Comparison of ENCODE assay signal across 8 mouse cellular contexts in genomic region chr15:101175613-101176283, GRCm38 (mm10). TPM values are rescaled to one million over a fixed set of nuclear protein-coding genes. Genes with fewer than 3 reads are reported as not detected.
A peak's percentile ranks its signal among the peaks of the same experiment; 100 is the strongest.
DNase-seq lines count a peak whose midpoint lies in the region; ATAC-seq and TF ChIP-seq lines count a peak whose summit lies in the region.

No protein-coding gene starts in this region.

- no peak for TF ChIP-seq POLR2A in heart, adult 2 months (IDR thresholded peaks at IDR 0.05; ENCODE audit: insufficient read depth, low read depth, low read length)
- no peak for TF ChIP-seq POLR2A in bone marrow, adult 2 months (IDR thresholded peaks at IDR 0.05; ENCODE audit: borderline replicate concordance, control insufficient read depth, low read depth, low read length)

- DNase-seq in heart, adult 2 months: no peak
- DNase-seq in heart, postnatal 10 days: no peak
- no peak for DNase-seq in yolk sac, embryonic 10.5 days (ENCODE audit: low spot score)
- DNase-seq in spleen, adult 18-20 months: no peak

- peak overlapping the region; percentile 74 for H3K4me2 ChIP-seq in forebrain, embryonic 16.5 days (ENCODE audit: low read length)
- peak overlapping the region; percentile 81 for H3K4me2 ChIP-seq in liver, embryonic 16.5 days (ENCODE audit: low read depth, low read length)

- TF ChIP-seq CTCF in heart, adult 2 months (IDR thresholded peaks at IDR 0.05): no peak
- no peak for TF ChIP-seq CTCF in bone marrow, adult 2 months (IDR thresholded peaks at IDR 0.05; ENCODE audit: control insufficient read depth, insufficient read depth, low read length)

- intact Hi-C loops in heart, adult 2 months (cut with DNase I): no loop called here
- intact Hi-C loops in heart, postnatal 10 days (cut with DNase I): no loop called here

- peaks cover 16% of the 10 kb centered on the region for H3K4me1 ChIP-seq in heart, adult 2 months (ENCODE audit: control insufficient read depth, insufficient read depth, low read length)
- no peaks in the 10 kb centered on the region; the same call in none of the 2 replicates for H3K4me1 ChIP-seq in bone marrow, adult 2 months (ENCODE audit: control insufficient read depth, insufficient read depth, low read length)
- H3K4me1 ChIP-seq in forebrain, embryonic 16.5 days (replicated peaks; ENCODE audit: control insufficient read depth, insufficient read depth, low read length): peaks cover 39% of the 10 kb centered on the region
- peaks cover 29% of the 10 kb centered on the region for H3K4me1 ChIP-seq in liver, embryonic 16.5 days (ENCODE audit: control insufficient read depth, low read depth, low read length)

- no peak for TF ChIP-seq EP300 in heart, adult 2 months (IDR thresholded peaks at IDR 0.05; ENCODE audit: insufficient read depth, low read depth, low read length)

- ATAC-seq in forebrain, embryonic 16.5 days: no peak
- ATAC-seq in liver, embryonic 16.5 days (ENCODE audit: low read depth): no peak
- ATAC-seq in granulocyte monocyte progenitor cell, adult 5-6 weeks (replicated peaks; ENCODE audit: poor library complexity, severe bottlenecking): no peak

- H3K79me2 ChIP-seq in heart, adult 2 months (replicated peaks; ENCODE audit: control insufficient read depth, insufficient read depth, low read length): peaks cover 2% of the 10 kb centered on the region

- H3K27me3 ChIP-seq in heart, adult 2 months (ENCODE audit: control insufficient read depth, insufficient read depth, low read length): no peaks in the 10 kb centered on the region
- no peaks in the 10 kb centered on the region for H3K27me3 ChIP-seq in forebrain, embryonic 16.5 days (replicated peaks; ENCODE audit: control insufficient read depth, insufficient read depth, low read length)
- peaks cover 18% of the 10 kb centered on the region for H3K27me3 ChIP-seq in liver, embryonic 16.5 days (ENCODE audit: control insufficient read depth, insufficient read depth, low read depth, low read length)

- peak overlapping the region; percentile 51 for H3K9ac ChIP-seq in heart, adult 2 months (ENCODE audit: low read depth, low read length)
- H3K9ac ChIP-seq in forebrain, embryonic 16.5 days (replicated peaks; ENCODE audit: low read depth, low read length): peak overlapping the region; percentile 86
- peak overlapping the region; percentile 20; the same call in 1 of the 2 replicates for H3K9ac ChIP-seq in liver, embryonic 16.5 days (ENCODE audit: low read depth, low read length)

- peak overlapping the region; percentile 78 for H3K27ac ChIP-seq in heart, adult 2 months
- no peak overlapping the region for H3K27ac ChIP-seq in bone marrow, adult 2 months (ENCODE audit: control insufficient read depth, insufficient read depth, low read depth, low read length, poor library complexity)
- H3K27ac ChIP-seq in forebrain, embryonic 16.5 days (ENCODE audit: low read length): peak overlapping the region; percentile 51; the same call in 1 of the 2 replicates
- peak overlapping the region; percentile 29 for H3K27ac ChIP-seq in liver, embryonic 16.5 days (ENCODE audit: low read length)

- H3K9me3 ChIP-seq in forebrain, embryonic 16.5 days (ENCODE audit: control insufficient read depth, low read length): no peaks in the 10 kb centered on the region
- no peaks in the 10 kb centered on the region for H3K9me3 ChIP-seq in liver, embryonic 16.5 days (replicated peaks; ENCODE audit: control insufficient read depth, low read length)

- 25% methylated on average over 17 of the region's 17 CpGs for WGBS in heart, adult 2 months
- WGBS in bone marrow, adult 2 months: 19% methylated on average over 17 of the region's 17 CpGs
- WGBS in forebrain, embryonic 16.5 days: 13% methylated on average over 17 of the region's 17 CpGs
- WGBS in liver, embryonic 16.5 days (ENCODE audit: insufficient replicate concordance): 12% methylated on average over 17 of the region's 17 CpGs

- H3K4me3 ChIP-seq in heart, adult 2 months: no peak overlapping the region; the same call in 1 of the 2 replicates
- H3K4me3 ChIP-seq in bone marrow, adult 2 months (replicated peaks; ENCODE audit: control insufficient read depth, low read depth, low read length): peak overlapping the region; percentile 14
- peak overlapping the region; percentile 68 for H3K4me3 ChIP-seq in forebrain, embryonic 16.5 days (replicated peaks; ENCODE audit: low read length)
- peak overlapping the region; percentile 72 for H3K4me3 ChIP-seq in liver, embryonic 16.5 days (ENCODE audit: low read depth, low read length)

- no peaks in the 10 kb centered on the region; the same call in 1 of the 2 replicates for H3K36me3 ChIP-seq in heart, adult 2 months (ENCODE audit: control insufficient read depth, insufficient read depth, low read length)
- no peaks in the 10 kb centered on the region for H3K36me3 ChIP-seq in forebrain, embryonic 16.5 days (ENCODE audit: control insufficient read depth, insufficient read depth)
- no peaks in the 10 kb centered on the region for H3K36me3 ChIP-seq in liver, embryonic 16.5 days (ENCODE audit: control insufficient read depth, insufficient read depth)

RNA-seq across cellular contexts. Expression of gene Acvr1b, which starts 1.9 kb away (rescaled TPM):
- total RNA-seq in heart, adult 2 months (2021): 10 to 100 TPM in 1 of 2 experiments, 1 to 10 TPM in 1; 9.9 to 12.3 TPM
- 15.3 and 19.3 TPM in 2 replicates for polyA plus RNA-seq in heart, adult 2 months (2012; rRNA removed)
- total RNA-seq in heart, postnatal 10 days (2021): 10 to 100 TPM; 18.7 to 20.9 TPM
- 3.6 and 6.4 TPM in 2 replicates for polyA plus RNA-seq in bone marrow, adult 2 months (2011; ENCODE audit: insufficient read depth, insufficient read length, low replicate concordance, missing spikeins)
- polyA plus RNA-seq in forebrain, embryonic 16.5 days (2015; fragmentation: Nextera tagmentation; extraction: Ambion mirVana): 26.0 and 27.4 TPM in 2 replicates
- 2.0 and 2.1 TPM in 2 replicates for polyA plus RNA-seq in liver, embryonic 16.5 days (2015; fragmentation: Nextera tagmentation; extraction: Ambion mirVana)
- 6.9 and 8.7 TPM in 2 replicates for total RNA-seq in granulocyte monocyte progenitor cell, adult 5-6 weeks (2014; fragmentation: Nextera tagmentation)
- total RNA-seq in granulocyte monocyte progenitor cell, adult 5-6 weeks (2017): 6.9 and 9.9 TPM in 2 replicates

RNA-seq across cellular contexts. Expression of gene Acvrl1, which starts 47.4 kb away (rescaled TPM):
- 10 to 100 TPM; 24.1 to 29.5 TPM for total RNA-seq in heart, adult 2 months (2021)
- 35.0 and 39.7 TPM in 2 replicates for polyA plus RNA-seq in heart, adult 2 months (2012; rRNA removed)
- 10 to 100 TPM; 27.1 to 36.6 TPM for total RNA-seq in heart, postnatal 10 days (2021)
- polyA plus RNA-seq in bone marrow, adult 2 months (2011; ENCODE audit: insufficient read depth, insufficient read length, low replicate concordance, missing spikeins): 7.3 and 21.9 TPM in 2 replicates
- polyA plus RNA-seq in forebrain, embryonic 16.5 days (2015; fragmentation: Nextera tagmentation; extraction: Ambion mirVana): 8.0 and 8.4 TPM in 2 replicates
- polyA plus RNA-seq in liver, embryonic 16.5 days (2015; fragmentation: Nextera tagmentation; extraction: Ambion mirVana): 2.3 and 3.2 TPM in 2 replicates
- total RNA-seq in granulocyte monocyte progenitor cell, adult 5-6 weeks (2014; fragmentation: Nextera tagmentation): 0.30 TPM in 1 of 2 replicates, not detected in the other
- 0.73 and 2.7 TPM in 2 replicates for total RNA-seq in granulocyte monocyte progenitor cell, adult 5-6 weeks (2017)

RNA-seq across cellular contexts. Expression of gene Grasp, which starts 48.2 kb away (rescaled TPM):
- total RNA-seq in heart, adult 2 months (2021): 10 to 100 TPM; 10.9 to 11.5 TPM
- 7.4 and 7.6 TPM in 2 replicates for polyA plus RNA-seq in heart, adult 2 months (2012; rRNA removed)
- 10 to 100 TPM; 14.9 to 18.0 TPM for total RNA-seq in heart, postnatal 10 days (2021)
- 2.5 and 2.6 TPM in 2 replicates for polyA plus RNA-seq in bone marrow, adult 2 months (2011; ENCODE audit: insufficient read depth, insufficient read length, low replicate concordance, missing spikeins)
- 1.3 and 1.8 TPM in 2 replicates for polyA plus RNA-seq in forebrain, embryonic 16.5 days (2015; fragmentation: Nextera tagmentation; extraction: Ambion mirVana)
- 0.36 and 0.54 TPM in 2 replicates for polyA plus RNA-seq in liver, embryonic 16.5 days (2015; fragmentation: Nextera tagmentation; extraction: Ambion mirVana)
- total RNA-seq in granulocyte monocyte progenitor cell, adult 5-6 weeks (2014; fragmentation: Nextera tagmentation): 3.2 and 4.1 TPM in 2 replicates
- total RNA-seq in granulocyte monocyte progenitor cell, adult 5-6 weeks (2017): 0.26 and 1.0 TPM in 2 replicates

Comparison
In these comparisons a context has a peak if more than half of its experiments do, and no peak if none do; other contexts are left out.
1. H3K9ac ChIP-seq: peak in every context shown above with its lines; median percentile 86 in forebrain, embryonic 16.5 days; 51 in heart, adult 2 months; 20 in liver, embryonic 16.5 days.